Mouse (Mus musculus): Measurements from ENCODE around the gene Ttll4.

The Ttll4 gene

GRCm38 (mm10) chr1:74752833-74753232, 91.3 kb downstream of the Ttll4 start:
- no peak for DNase-seq (ENCODE audit: low spot score)

Measured in left cerebral cortex, adult 11 months (tissue).